Mouse (Mus musculus): Measurements from ENCODE around the gene Psmd8.
"Not testable (repeated sequence)": the region's sequence is repeated elsewhere in the genome, so short reads cannot be mapped to it uniquely, and the experiment has no call there.

Psmd8 gene

GRCm38 (mm10) chr7:29170066-29170754 lies 10.3 kb downstream of the Psmd8 start, which contains the start of the genes Ggn and Spred3:
Ggn (plus strand) TSS chr7:29170210.
Spred3 (minus strand) TSS chr7:29170411.
- DNase-seq = peak; percentile 92

GRCm38 (mm10) chr7:29169231-29170065 lies 11.1 kb downstream of the Psmd8 start:
- peak; percentile 83 for DNase-seq

GRCm38 (mm10) chr7:29168791-29169230 lies 11.7 kb downstream of the Psmd8 start:
- no peak for DNase-seq

- DNase-seq = no peak
These were observed 12.3 kb downstream of the Psmd8 start for GRCm38 (mm10) chr7:29168121-29168695.

- no peak for DNase-seq
These were observed 12.8 kb downstream of the Psmd8 start for GRCm38 (mm10) chr7:29167656-29168055.

GRCm38 (mm10) chr7:29162750-29163525 lies 17.6 kb downstream of the Psmd8 start:
- DNase-seq = peak; percentile 89

GRCm38 (mm10) chr7:29162294-29162693 lies 18.2 kb downstream of the Psmd8 start:
- peak; percentile 55 for DNase-seq

GRCm38 (mm10) chr7:29158264-29158663 lies 22.2 kb downstream of the Psmd8 start:
- DNase-seq = no peak

- peak; percentile 94 for DNase-seq
These were observed 24.4 kb downstream of the Psmd8 start, which contains the start of gene Fam98c for GRCm38 (mm10) chr7:29155838-29156782. Fam98c (minus strand) TSS chr7:29156234.

GRCm38 (mm10) chr7:29155196-29155837 lies 25.2 kb downstream of the Psmd8 start:
- DNase-seq = peak; percentile 95

GRCm38 (mm10) chr7:29154018-29154720 lies 26.3 kb downstream of the Psmd8 start:
- no peak for DNase-seq

GRCm38 (mm10) chr7:29151486-29151885 lies 29.0 kb downstream of the Psmd8 start:
- DNase-seq = no peak

GRCm38 (mm10) chr7:29148771-29149170 lies 31.7 kb downstream of the Psmd8 start:
- no peak for DNase-seq

GRCm38 (mm10) chr7:29146625-29147367 lies 33.7 kb downstream of the Psmd8 start:
- no peak for DNase-seq

GRCm38 (mm10) chr7:29144006-29144405 lies 36.5 kb downstream of the Psmd8 start:
- DNase-seq = peak; percentile 61

GRCm38 (mm10) chr7:29141416-29141815 lies 39.1 kb downstream of the Psmd8 start:
- no peak for DNase-seq

GRCm38 (mm10) chr7:29139237-29139636 lies 41.3 kb downstream of the Psmd8 start:
- DNase-seq = not testable (repeated sequence)

GRCm38 (mm10) chr7:29137429-29137828 lies 43.1 kb downstream of the Psmd8 start:
- no peak for DNase-seq

- DNase-seq = peak; percentile 49
These were observed 45.7 kb downstream of the Psmd8 start, which contains the start of gene Rasgrp4 for GRCm38 (mm10) chr7:29134693-29135386. Rasgrp4 (plus strand) TSS chr7:29134851.
